ENCODE assay signal across 21 mouse cellular contexts in the genomic region with DNA sequence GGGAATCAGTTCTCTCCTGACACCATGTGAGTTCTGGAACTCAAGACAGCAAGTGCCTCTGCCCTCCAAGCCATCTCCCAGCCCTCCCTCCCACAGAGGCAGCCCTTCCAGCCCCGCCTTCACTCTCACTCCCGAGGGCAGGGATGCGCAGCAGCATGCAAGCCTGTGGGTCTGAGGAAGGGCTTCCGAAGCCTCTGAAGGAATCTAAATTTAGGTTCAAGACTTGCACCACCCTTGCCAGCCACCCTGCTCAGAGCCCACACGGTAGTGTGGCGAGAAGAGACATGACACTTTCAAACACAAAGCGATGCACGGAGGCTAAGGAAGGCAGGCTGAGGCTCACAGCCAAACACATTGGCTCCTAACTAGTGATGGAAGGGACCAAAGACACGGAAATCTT. TPM values are rescaled to one million over a fixed set of nuclear protein-coding genes. Genes with fewer than 3 reads are reported as not detected.
A peak's percentile ranks its signal among the peaks of the same experiment; 100 is the strongest.
DNase-seq lines count a peak whose midpoint lies in the region; ATAC-seq and TF ChIP-seq lines count a peak whose summit lies in the region.
"Had no signal": no experiment of that assay in that cellular context is flagged by ENCODE, and none has a peak within 500 bp of the region (broad histone marks: within the 10 kb centered on the region; RNA-seq: fewer than 3 reads in every experiment).

No protein-coding gene starts in this region.

- H3K4me2 ChIP-seq in forebrain, postnatal 0 days (ENCODE audit: low read depth): no peak overlapping the region
- no peak overlapping the region for H3K4me2 ChIP-seq in forebrain, embryonic 14.5 days (ENCODE audit: low read length)
- H3K4me2 ChIP-seq: hindbrain, embryonic 13.5 days; neural tube, embryonic 15.5 days had no signal

- no peak overlapping the region for H3K9ac ChIP-seq in forebrain, postnatal 0 days
- no peak overlapping the region for H3K9ac ChIP-seq in forebrain, embryonic 14.5 days (ENCODE audit: low read length)
- H3K9ac ChIP-seq: hindbrain, embryonic 13.5 days; neural tube, embryonic 15.5 days had no signal

- no peak overlapping the region for H3K27ac ChIP-seq in forebrain, postnatal 0 days (ENCODE audit: low read depth, low read length)
- no peak overlapping the region for H3K27ac ChIP-seq in forebrain, embryonic 14.5 days (ENCODE audit: low read depth, low read length)
- H3K27ac ChIP-seq in heart, embryonic 10.5 days: peak overlapping the region; percentile 53
- H3K27ac ChIP-seq: embryonic facial prominence, embryonic 10.5 days had no signal

- H3K36me3 ChIP-seq in forebrain, postnatal 0 days (ENCODE audit: insufficient read depth): no peaks in the 10 kb centered on the region
- no peaks in the 10 kb centered on the region for H3K36me3 ChIP-seq in forebrain, embryonic 14.5 days (ENCODE audit: control insufficient read depth, insufficient read depth, low read length)
- H3K36me3 ChIP-seq in heart, embryonic 10.5 days: no peaks in the 10 kb centered on the region
- H3K36me3 ChIP-seq: embryonic facial prominence, embryonic 10.5 days; G1E; hindbrain, embryonic 13.5 days; neural tube, embryonic 15.5 days had no signal

- no peak for DNase-seq in forebrain, postnatal 0 days
- DNase-seq in forebrain, embryonic 14.5 days (ENCODE audit: low spot score): no peak
- DNase-seq in heart, embryonic 10.5 days (ENCODE audit: low spot score): no peak
- no peak for DNase-seq in heart, postnatal 10 days
- peak; percentile 45 for DNase-seq in lung, postnatal 10 days
- DNase-seq in lung, postnatal 25 days (ENCODE audit: low spot score): no peak
- DNase-seq in lung, postnatal 36 days: no peak
- DNase-seq: cerebellum, adult 8-10 months; heart, postnatal 14 days; kidney, adult 2 months; kidney, postnatal 10 days; midbrain, embryonic 14.5 days; thymus, postnatal 14 days had no signal

- intact Hi-C loops in heart, postnatal 10 days (cut with DNase I): no loop called here

- peak; percentile 25; the same call in 1 of the 2 replicates for ATAC-seq in forebrain, postnatal 0 days
- no peak for ATAC-seq in forebrain, embryonic 14.5 days
- ATAC-seq: CD4-positive, CD25-positive, alpha-beta regulatory T cell, adult 4 months; inflammation-experienced regulatory T-cells, adult 6 months; lung, postnatal 0 days had no signal

- no peaks in the 10 kb centered on the region for H3K9me3 ChIP-seq in forebrain, postnatal 0 days (ENCODE audit: low read length)
- no peaks in the 10 kb centered on the region for H3K9me3 ChIP-seq in forebrain, embryonic 14.5 days (replicated peaks; ENCODE audit: control insufficient read depth, low read length)
- H3K9me3 ChIP-seq in heart, embryonic 10.5 days: no peaks in the 10 kb centered on the region
- H3K9me3 ChIP-seq: embryonic facial prominence, embryonic 10.5 days; G1E; hindbrain, embryonic 13.5 days; neural tube, embryonic 15.5 days had no signal

- H3K4me3 ChIP-seq in forebrain, postnatal 0 days (ENCODE audit: low read depth, low read length): no peak overlapping the region
- no peak overlapping the region for H3K4me3 ChIP-seq in forebrain, embryonic 14.5 days (ENCODE audit: low read depth, low read length)
- H3K4me3 ChIP-seq in heart, embryonic 10.5 days: no peak overlapping the region
- H3K4me3 ChIP-seq: embryonic facial prominence, embryonic 10.5 days; hindbrain, embryonic 13.5 days; megakaryocyte, embryonic 14.5 days; neural tube, embryonic 15.5 days had no signal

- H3K27me3 ChIP-seq in forebrain, postnatal 0 days (ENCODE audit: insufficient read depth, low read length): no peaks in the 10 kb centered on the region
- no peaks in the 10 kb centered on the region for H3K27me3 ChIP-seq in forebrain, embryonic 14.5 days (replicated peaks; ENCODE audit: control insufficient read depth, insufficient read depth, low read length)
- no peaks in the 10 kb centered on the region for H3K27me3 ChIP-seq in heart, embryonic 10.5 days (ENCODE audit: insufficient read depth, poor library complexity, severe bottlenecking)
- H3K27me3 ChIP-seq: hindbrain, embryonic 13.5 days; neural tube, embryonic 15.5 days had no signal

- TF ChIP-seq CTCF in forebrain, postnatal 0 days (IDR thresholded peaks at IDR 0.05; ENCODE audit: low read depth): no peak

- peaks cover 14% of the 10 kb centered on the region; the same call in 1 of the 2 replicates for H3K4me1 ChIP-seq in forebrain, postnatal 0 days (ENCODE audit: insufficient read depth)
- 0 out of 2 replicates have a peak, but pooled peaks cover 3% of the 10 kb centered on the region for H3K4me1 ChIP-seq in forebrain, embryonic 14.5 days (ENCODE audit: control insufficient read depth, insufficient read depth, low read length)
- peaks cover 51% of the 10 kb centered on the region for H3K4me1 ChIP-seq in heart, embryonic 10.5 days

- WGBS in forebrain, postnatal 0 days: 60% methylated on average over 9 of the region's 9 CpGs
- WGBS in forebrain, embryonic 14.5 days: 75% methylated on average over 9 of the region's 9 CpGs
- 51% methylated on average over 9 of the region's 9 CpGs for WGBS in heart, embryonic 10.5 days

RNA-seq across cellular contexts. Expression of a gene that starts 23.2 kb away (rescaled TPM):
- total RNA-seq in forebrain, postnatal 0 days (2014; rRNA removed): 49.2 and 55.5 TPM in 2 replicates
- 15.3 and 21.6 TPM in 2 replicates for polyA plus RNA-seq in forebrain, postnatal 0 days (2015; fragmentation: Nextera tagmentation; extraction: Ambion mirVana)
- polyA plus RNA-seq in forebrain, embryonic 14.5 days (2014; fragmentation: Nextera tagmentation; extraction: Ambion mirVana): 16.5 and 22.7 TPM in 2 replicates
- polyA plus RNA-seq in heart, embryonic 10.5 days (2016; fragmentation: Nextera tagmentation; extraction: Ambion mirVana): 15.5 and 16.1 TPM in 2 replicates
- total RNA-seq in heart, postnatal 10 days (2021): 10 to 100 TPM; 28.7 to 33.6 TPM
